Mouse (Mus musculus): ENCODE measurements at regions not wholly inside any gene's neighbourhood (a gene's known extent, or its start where the extent isn't known, plus 50 kb on each side); places are given as distances from the start of the nearest gene placed in this dataset.

DNA sequence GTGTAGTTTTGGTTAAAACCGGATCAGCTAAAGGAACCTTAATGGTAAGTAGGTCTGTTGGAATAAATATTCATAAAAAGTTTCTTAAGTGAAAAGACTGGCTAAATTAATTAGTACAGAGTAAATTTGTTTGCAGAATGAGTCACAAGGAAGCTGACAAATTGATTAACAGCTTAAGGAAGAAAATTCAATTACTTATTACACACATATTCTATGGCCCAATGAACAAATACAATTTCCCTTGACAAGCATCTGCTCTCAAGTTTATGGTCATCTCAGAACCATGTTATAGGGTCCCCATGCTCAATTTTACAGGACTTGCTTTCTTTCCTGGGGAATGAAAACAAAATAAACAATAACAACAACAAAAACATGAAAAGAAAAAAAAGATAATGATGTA is 231.4 kb upstream of the Frg1 start:
- no peak for DNase-seq

GRCm38 (mm10) chr8:41644626-41645025 is 227.8 kb upstream of the Frg1 start:
- no peak for DNase-seq

GRCm38 (mm10) chr8:41623841-41624240 is 207.0 kb upstream of the Frg1 start:
- no peak for DNase-seq

GRCm38 (mm10) chr8:41600255-41600654 is 183.4 kb upstream of the Frg1 start:
- DNase-seq: no peak

- no peak for DNase-seq
Observed at GRCm38 (mm10) chr8:41594446-41594845, 177.6 kb upstream of the Frg1 start.

- DNase-seq: no peak
Observed at GRCm38 (mm10) chr8:41593666-41594042, 176.8 kb upstream of the Frg1 start.

DNA sequence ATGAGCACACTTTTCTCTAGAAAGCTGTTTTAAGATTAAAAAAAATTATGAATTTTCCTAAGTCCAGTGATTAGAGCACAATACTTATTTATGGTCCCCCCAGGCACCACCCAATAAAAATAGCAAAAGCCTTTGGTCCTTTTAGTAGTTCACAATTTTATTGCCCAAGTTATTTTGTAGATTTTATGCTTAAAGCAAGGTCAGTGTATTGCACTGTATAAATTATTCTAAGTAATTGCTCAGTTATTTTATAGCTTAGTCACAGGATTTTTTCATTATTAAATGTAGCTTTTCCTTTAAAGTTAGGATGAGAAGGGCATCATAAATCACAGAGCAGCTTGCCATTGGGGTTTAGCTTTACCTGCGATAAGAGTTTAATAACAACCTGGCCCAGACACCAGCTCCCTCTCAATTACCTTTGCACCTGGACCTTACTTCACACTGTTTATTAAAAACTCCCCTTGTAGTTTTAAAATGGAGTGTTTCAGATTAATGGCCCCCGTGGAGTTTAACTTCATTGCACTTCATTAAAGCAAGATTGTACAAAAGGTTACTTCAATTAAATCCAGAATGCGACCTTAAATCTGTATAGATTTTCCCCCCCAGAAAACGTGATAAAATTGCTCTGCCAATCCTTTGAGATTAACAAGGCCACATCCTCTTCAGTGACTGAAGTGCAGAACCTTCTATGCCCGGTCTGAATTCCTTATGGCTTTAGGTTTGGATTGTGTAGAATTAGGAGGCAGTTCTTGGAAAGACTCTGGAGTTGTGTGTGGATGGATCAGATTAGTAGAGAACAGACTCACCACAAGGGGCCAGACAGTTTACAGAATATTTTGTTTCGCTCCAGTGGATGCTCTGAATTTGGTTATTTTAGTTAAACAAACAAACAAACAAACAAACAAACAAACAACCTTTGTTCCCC is 176.1 kb upstream of the Frg1 start:
- no peak for DNase-seq

DNA sequence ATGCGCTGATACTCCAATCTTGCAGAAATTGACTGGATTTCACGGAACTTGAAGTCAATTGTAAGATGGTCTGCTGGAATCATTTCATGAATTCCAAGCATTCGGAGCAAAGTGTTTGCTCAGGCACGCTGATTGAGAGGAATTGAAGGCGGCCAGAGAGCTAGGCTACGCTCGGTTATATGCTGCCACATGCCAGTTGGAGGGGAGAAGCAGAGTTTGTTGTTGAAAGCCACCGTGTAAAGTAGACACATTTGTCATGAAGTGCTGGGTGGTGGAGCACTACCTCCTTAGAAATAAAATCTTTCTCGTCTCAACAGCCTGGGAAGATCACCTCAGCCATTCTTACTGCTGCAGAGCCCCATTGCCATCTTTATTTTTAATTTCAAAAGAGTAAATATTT is 175.3 kb upstream of the Frg1 start:
- DNase-seq: no peak

- DNase-seq: no peak
Observed at GRCm38 (mm10) chr8:41588157-41588556, 171.3 kb upstream of the Frg1 start.

DNA sequence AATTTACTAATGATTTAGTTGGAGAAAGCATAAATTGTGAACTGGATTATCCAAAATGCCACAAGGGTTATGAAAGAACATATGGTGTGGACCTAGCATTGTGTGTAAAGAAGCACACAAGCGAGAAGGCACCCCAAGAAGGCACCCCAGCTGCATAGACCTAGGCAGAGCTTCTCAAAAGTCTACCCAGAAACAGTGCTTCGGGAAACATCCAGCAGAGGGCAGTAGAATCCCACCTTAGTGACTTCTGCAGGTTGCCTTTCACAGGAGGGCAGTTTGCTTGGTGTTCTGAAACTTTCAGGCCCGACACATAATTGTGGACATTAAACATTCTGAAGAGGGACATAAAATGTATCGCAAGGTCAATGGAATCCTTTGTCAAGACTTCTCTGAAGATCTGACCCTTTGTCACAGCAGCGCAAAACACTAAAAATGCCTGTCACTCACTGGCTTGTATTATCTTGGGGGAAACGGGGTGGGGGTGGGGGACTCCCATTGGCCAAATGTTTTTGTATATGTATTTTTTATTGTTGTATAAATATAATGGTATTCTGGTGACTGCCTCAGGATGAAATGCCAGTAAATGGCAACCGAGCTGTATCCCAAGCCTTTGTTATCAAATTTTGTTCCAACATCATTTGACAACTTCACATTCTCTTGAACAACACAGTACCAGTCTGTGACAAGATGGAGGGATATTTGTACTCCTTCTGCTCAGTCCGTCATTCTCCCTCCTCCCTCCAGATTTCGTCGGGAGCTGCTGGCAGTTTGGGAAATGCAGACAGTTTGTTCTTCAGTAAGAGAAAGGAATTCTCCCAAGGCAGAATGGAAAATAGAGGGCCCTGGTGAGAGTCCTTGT is 156.4 kb upstream of the Frg1 start:
- DNase-seq: peak; percentile 56 to 67

DNA sequence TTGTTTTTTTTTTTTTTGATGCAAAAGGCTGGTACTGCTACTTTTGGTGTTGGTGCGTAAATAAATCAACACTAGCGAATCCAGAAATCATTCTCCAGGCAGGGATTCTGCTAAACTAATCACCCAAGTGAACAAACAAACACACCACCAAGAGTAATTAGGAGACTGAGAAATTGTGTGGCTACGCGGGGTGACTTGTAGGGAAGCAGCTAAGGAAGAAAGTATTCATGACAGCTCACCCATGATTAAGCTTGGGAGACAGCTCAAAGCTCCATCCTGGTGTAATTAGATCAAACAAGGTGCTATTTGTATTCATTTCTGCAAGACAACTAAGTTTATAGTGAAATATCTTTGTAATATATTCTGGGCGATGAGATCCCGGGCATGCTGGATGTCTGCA is 153.7 kb upstream of the Frg1 start:
- no peak for DNase-seq

- DNase-seq: no peak
Observed at GRCm38 (mm10) chr8:41561995-41562394, 145.1 kb upstream of the Frg1 start.

GRCm38 (mm10) chr8:41556819-41557218 is 139.9 kb upstream of the Frg1 start:
- DNase-seq: no peak

DNA sequence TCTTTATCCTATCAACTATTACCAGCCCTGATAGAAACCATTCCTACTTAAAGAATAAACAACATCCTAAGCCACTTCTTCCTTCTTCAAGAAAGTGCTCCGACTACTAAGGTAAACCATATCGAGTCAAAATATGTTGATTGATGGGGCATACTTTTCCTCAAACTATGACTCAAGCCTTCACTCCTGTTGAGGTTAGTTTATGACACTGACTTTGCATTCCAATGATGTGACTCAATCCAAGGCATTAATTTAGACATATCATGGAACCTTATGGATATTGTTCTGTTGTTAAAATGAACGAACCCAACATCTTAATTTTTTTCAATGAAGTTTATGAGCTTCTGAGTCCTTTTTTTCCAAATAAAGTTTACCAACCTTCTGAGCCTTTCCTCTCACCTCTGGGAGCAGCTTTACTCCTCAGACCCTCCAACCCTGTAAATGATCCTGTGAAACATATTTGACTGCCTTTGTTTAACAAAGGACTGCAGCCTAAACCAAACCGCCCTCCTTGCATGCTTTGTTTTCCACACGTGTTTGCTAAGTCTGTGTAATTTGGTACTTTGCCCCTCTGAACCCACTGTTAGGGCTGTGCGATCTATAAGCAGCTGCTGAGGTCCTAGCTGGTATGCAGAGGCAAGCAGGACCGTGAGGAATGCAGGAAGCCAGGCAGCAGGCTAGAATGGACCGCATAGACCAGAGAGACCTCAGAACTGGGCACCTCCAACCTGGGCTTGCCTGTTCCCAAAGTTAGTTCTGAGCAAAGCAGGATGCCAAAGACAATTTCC is 136.1 kb upstream of the Frg1 start:
- no peak for DNase-seq

GRCm38 (mm10) chr8:41551925-41552414 is 135.1 kb upstream of the Frg1 start:
- no peak for DNase-seq

GRCm38 (mm10) chr8:41550095-41550420 is 133.2 kb upstream of the Frg1 start:
- no peak for DNase-seq

- no peak for DNase-seq
Observed at GRCm38 (mm10) chr8:41549220-41550094, 132.6 kb upstream of the Frg1 start.

DNA sequence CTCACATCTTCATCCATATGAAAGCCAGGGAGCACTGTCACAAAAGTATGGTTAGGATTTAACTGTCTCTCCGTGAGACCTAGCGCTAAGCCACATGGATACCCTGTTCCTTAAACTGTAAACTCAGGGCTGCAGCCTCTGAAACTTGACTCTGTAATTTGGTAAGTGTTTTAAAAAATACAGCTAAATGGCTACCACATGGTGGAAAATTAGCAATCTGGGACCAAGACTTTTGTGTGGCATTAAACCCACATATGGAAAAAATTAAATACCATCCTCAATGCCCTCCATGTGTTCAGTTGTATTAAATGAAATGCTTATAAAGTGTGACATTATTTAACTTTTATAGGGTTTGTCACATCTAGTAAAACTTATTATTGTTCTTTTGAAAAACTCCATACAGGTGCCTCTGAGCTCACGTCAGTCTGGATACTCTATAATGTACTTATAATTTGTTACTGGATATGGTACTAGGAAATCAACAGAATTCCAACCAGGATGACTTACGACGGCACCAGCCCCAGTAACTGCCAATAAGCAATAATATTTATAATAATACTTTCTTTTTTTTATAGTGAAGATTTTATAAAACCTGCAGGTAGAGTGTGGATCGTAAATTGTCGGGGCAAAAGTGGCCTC is 131.0 kb upstream of the Frg1 start:
- no peak for DNase-seq

- no peak for DNase-seq
Observed at GRCm38 (mm10) chr8:41532212-41532611, 115.3 kb upstream of the Frg1 start.

DNA sequence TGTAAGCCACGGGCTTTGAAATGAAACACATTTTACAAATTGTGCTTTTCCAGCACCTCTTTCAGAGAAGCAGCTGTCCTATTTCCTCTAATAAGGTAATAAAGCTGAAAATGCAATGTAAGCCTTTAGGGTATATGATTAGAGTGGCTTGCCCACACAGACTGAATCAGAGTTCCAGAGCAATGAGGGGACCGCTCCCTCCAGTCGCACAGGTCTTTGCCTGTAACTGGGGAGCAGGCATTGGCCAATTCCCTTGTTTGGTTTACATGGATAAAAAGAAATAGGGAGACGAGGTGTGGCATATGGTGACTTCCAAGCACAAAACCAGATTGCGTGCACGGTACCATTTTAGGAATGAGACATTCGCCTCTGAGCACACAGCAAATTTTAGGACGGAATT is 112.7 kb upstream of the Frg1 start:
- DNase-seq: no peak

DNA sequence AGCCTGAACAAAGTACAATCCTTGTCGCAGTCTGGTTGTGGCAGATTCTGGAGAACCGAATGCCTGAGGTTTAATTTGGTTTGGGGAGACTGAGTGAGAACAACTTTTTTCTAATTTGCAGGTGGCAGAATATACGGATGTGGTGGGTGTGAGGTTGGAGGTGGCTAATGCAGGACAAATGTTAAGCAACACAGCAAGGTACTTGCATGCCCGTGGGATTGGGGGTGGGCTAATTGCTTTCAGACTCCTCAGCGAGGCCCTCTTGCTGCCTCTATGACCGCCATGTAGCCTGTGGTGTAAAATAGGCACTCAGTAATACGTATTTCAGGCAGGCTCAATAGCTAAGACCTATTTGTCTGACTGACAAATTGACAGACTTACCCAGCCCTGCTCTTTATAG is 109.4 kb upstream of the Frg1 start:
- no peak for DNase-seq

All from adrenal gland, postnatal 36 days (tissue).